Mouse (Mus musculus): ENCODE measurements around the gene Ndufs3. TPM values are rescaled to one million over a fixed set of nuclear protein-coding genes. Genes with fewer than 3 reads are reported as not detected.

Gene Ndufs3
- total RNA-seq (2023), result 10 to 100 TPM; 48.7 to 55.4 TPM

GRCm38 (mm10) chr2:90904076-90904855 is at the start of gene Ndufs3, which contains the start of gene Kbtbd4:
Gene Ndufs3 (minus strand): TSS chr2:90904827.
Gene Kbtbd4 (plus strand): TSS chr2:90904740.

GRCm38 (mm10) chr2:90940233-90941229 is 35.9 kb upstream of the Ndufs3 start, which contains the start of gene Celf1:
Gene Celf1 (plus strand): TSS chr2:90940382.

DNA sequence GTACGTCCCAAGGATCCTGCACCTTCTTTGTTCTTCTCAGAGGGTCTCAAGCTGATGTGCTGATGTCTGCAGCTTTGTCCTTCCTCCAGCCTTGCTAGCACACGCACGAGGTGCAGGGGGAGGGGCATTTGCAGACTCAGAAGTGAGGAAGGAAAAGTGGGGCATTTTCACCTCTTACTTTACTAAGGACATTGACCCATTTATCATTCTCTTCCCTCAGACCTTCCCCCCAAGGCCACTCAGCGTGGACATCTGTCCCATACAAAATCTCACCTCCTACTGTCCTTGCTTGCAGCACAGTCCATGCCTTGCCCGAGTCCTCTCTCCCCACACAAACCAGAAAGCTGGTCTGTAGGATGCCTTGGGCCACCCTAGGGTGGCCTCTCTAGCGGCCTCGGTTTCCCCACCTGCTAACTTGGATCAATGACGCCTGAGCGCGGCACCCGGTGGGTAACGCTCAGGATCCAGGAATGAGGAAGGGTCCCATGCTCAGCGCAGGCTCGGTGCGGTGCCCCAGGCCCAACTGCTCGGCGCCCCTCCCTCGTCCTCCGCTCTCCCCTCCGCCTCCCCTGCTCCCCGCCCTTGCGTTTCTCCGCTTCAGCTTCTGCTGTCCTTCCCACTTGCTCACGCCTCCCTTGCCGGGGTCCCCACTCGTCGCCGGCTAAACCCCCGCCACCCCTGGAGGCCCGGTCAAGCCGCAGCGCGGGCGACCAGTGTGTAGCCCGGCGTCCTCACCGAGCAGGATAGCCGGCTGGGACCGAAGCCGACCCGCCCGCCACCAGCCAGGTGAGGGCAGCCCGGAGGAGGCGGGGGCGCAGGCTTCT is 19.2 kb downstream of the Ndufs3 start, which contains the start of gene C1qtnf4:
Gene C1qtnf4, plus strand, starts transcription at position 643 of the 824 bp plus-strand sequence.

GRCm38 (mm10) chr2:90846955-90847680 is 57.5 kb downstream of the Ndufs3 start, which contains the start of gene Mtch2:
Gene Mtch2 (plus strand): TSS chr2:90847155.

Other genes starting within 250 kb of the Ndufs3 start
- 10 to 100 TPM; 30.4 to 33.0 TPM for gene Nup160, start 227.6 kb downstream of the Ndufs3 start, total RNA-seq (2023)
- 100 to 1,000 TPM; 130 to 131 TPM for gene Fnbp4, start 159.5 kb downstream of the Ndufs3 start, total RNA-seq (2023)
- gene Agbl2, start 122.1 kb downstream of the Ndufs3 start, total RNA-seq (2023), result under 1 TPM; 0.20 to 0.22 TPM
- 10 to 100 TPM; 51.9 to 62.9 TPM for gene Mtch2, start 57.7 kb downstream of the Ndufs3 start, total RNA-seq (2023)
- gene C1qtnf4, start 19.0 kb downstream of the Ndufs3 start, total RNA-seq (2023), result not detected
- gene Kbtbd4, start 87 bp downstream of the Ndufs3 start, total RNA-seq (2023), result 10 to 100 TPM; 16.0 to 16.9 TPM
- gene Celf1, start 35.6 kb upstream of the Ndufs3 start, total RNA-seq (2023), result 10 to 100 TPM; 41.7 to 44.3 TPM
- gene Rapsn, start 130.8 kb upstream of the Ndufs3 start, total RNA-seq (2023), result under 1 TPM in 1 of 2 experiments, not detected in 1; 0.60 TPM
- 100 to 1,000 TPM; 113 TPM for gene Psmc3, start 149.2 kb upstream of the Ndufs3 start, total RNA-seq (2023)
- gene Slc39a13, start 165.6 kb upstream of the Ndufs3 start, total RNA-seq (2023), result 10 to 100 TPM; 14.1 to 14.2 TPM
- 100 to 1,000 TPM; 498 to 504 TPM for gene Spi1, start 177.6 kb upstream of the Ndufs3 start, total RNA-seq (2023)
- gene Mybpc3, start 213.3 kb upstream of the Ndufs3 start, total RNA-seq (2023), result 1 to 10 TPM; 1.2 to 1.6 TPM